Mouse (Mus musculus): ENCODE data around the gene Rpgrip1l. TPM values are rescaled to one million over a fixed set of nuclear protein-coding genes. Genes with fewer than 3 reads are reported as not detected.
A peak's percentile ranks its signal among the peaks of the same experiment; 100 is the strongest.

Rpgrip1l gene
- 9.2 and 9.3 TPM in 2 replicates for polyA plus RNA-seq (2016; fragmentation: Nextera tagmentation; extraction: Ambion mirVana)

- 0 out of 2 replicates have a peak, but pooled peaks cover 3% of the 10 kb centered on the region for H3K36me3 ChIP-seq
- H3K4me3 ChIP-seq = peak within 1 kb of the TSS; percentile 72
- 1% methylated on average over 59 of the region's 59 CpGs for WGBS
- DNase-seq (ENCODE audit: low spot score) = peak; percentile 100
- H3K9me3 ChIP-seq = no peaks in the 10 kb centered on the region
- H3K27me3 ChIP-seq (ENCODE audit: insufficient read depth, poor library complexity, severe bottlenecking) = no peaks in the 10 kb centered on the region
- H3K27ac ChIP-seq = peak within 1 kb of the TSS; percentile 93
- H3K4me1 ChIP-seq = peaks cover 17% of the 10 kb centered on the region
These were observed at the start of gene Rpgrip1l, which contains the start of gene Fto for GRCm38 (mm10) chr8:91312835-91313832. Gene Rpgrip1l, minus strand, starts transcription at chr8:91313262. Gene Fto, plus strand, starts transcription at chr8:91313525.

- Histone ChIP-seq H3K27ac (no peak overlapping the region), H3K4me1 (peaks cover 37% of the 10 kb centered on the region), H3K27me3 (ENCODE audit: insufficient read depth, poor library complexity, severe bottlenecking) (no peaks in the 10 kb centered on the region), H3K4me3 (no peak overlapping the region), H3K36me3 (no peaks in the 10 kb centered on the region), H3K9me3 (no peaks in the 10 kb centered on the region)
- DNase-seq (ENCODE audit: low spot score) = peak; percentile 48
- WGBS = 94% methylated on average over 10 of the region's 10 CpGs
These were observed 47.7 kb upstream of the Rpgrip1l start for GRCm38 (mm10) chr8:91360644-91361357.

- Histone ChIP-seq H3K27me3 (ENCODE audit: insufficient read depth, poor library complexity, severe bottlenecking) (no peaks in the 10 kb centered on the region), H3K36me3 (no peaks in the 10 kb centered on the region), H3K4me1 (peaks cover 35% of the 10 kb centered on the region), H3K4me3 (no peak overlapping the region), H3K27ac (no peak overlapping the region), H3K9me3 (no peaks in the 10 kb centered on the region)
- DNase-seq (ENCODE audit: low spot score) = no peak
- WGBS = 85% methylated on average over 9 of the region's 9 CpGs
These were observed 46.4 kb upstream of the Rpgrip1l start for GRCm38 (mm10) chr8:91359511-91359910.

GRCm38 (mm10) chr8:91358016-91358415 lies 45.0 kb upstream of the Rpgrip1l start:
- 76% methylated on average over 5 of the region's 5 CpGs for WGBS
- peaks cover 28% of the 10 kb centered on the region for H3K4me1 ChIP-seq
- H3K27ac ChIP-seq = no peak overlapping the region
- H3K36me3 ChIP-seq = no peaks in the 10 kb centered on the region
- no peak for DNase-seq (ENCODE audit: low spot score)
- no peak overlapping the region for H3K4me3 ChIP-seq
- H3K27me3 ChIP-seq (ENCODE audit: insufficient read depth, poor library complexity, severe bottlenecking) = no peaks in the 10 kb centered on the region
- H3K9me3 ChIP-seq = no peaks in the 10 kb centered on the region

- peaks cover 28% of the 10 kb centered on the region for H3K4me1 ChIP-seq
These were observed 44.5 kb upstream of the Rpgrip1l start for GRCm38 (mm10) chr8:91357493-91358014.

GRCm38 (mm10) chr8:91355956-91356699 lies 43.1 kb upstream of the Rpgrip1l start:
- no peaks in the 10 kb centered on the region for H3K36me3 ChIP-seq
- H3K4me1 ChIP-seq = peaks cover 28% of the 10 kb centered on the region
- H3K9me3 ChIP-seq = no peaks in the 10 kb centered on the region
- 92% methylated on average over 11 of the region's 11 CpGs for WGBS
- H3K27me3 ChIP-seq (ENCODE audit: insufficient read depth, poor library complexity, severe bottlenecking) = no peaks in the 10 kb centered on the region
- no peak overlapping the region for H3K4me3 ChIP-seq
- DNase-seq (ENCODE audit: low spot score) = peak; percentile 31
- no peak overlapping the region for H3K27ac ChIP-seq

More at GRCm38 (mm10) chr8:91357493-91358014, 44.5 kb upstream of the Rpgrip1l start:
- 94% methylated on average over 4 of the region's 4 CpGs for WGBS
- Histone ChIP-seq H3K4me3 (no peak overlapping the region), H3K9me3 (no peaks in the 10 kb centered on the region), H3K36me3 (no peaks in the 10 kb centered on the region), H3K27me3 (ENCODE audit: insufficient read depth, poor library complexity, severe bottlenecking) (no peaks in the 10 kb centered on the region), H3K27ac (no peak overlapping the region)
- no peak for DNase-seq (ENCODE audit: low spot score)

GRCm38 (mm10) chr8:91355301-91355905 lies 42.3 kb upstream of the Rpgrip1l start:
- no peaks in the 10 kb centered on the region for H3K36me3 ChIP-seq
- no peak overlapping the region for H3K4me3 ChIP-seq
- no peaks in the 10 kb centered on the region for H3K9me3 ChIP-seq
- 63% methylated on average over 10 of the region's 10 CpGs for WGBS
- H3K27me3 ChIP-seq (ENCODE audit: insufficient read depth, poor library complexity, severe bottlenecking) = no peaks in the 10 kb centered on the region
- no peak for DNase-seq (ENCODE audit: low spot score)
- no peak overlapping the region for H3K27ac ChIP-seq
- H3K4me1 ChIP-seq = peaks cover 32% of the 10 kb centered on the region

- no peaks in the 10 kb centered on the region for H3K36me3 ChIP-seq
- no peak for DNase-seq (ENCODE audit: low spot score)
- H3K4me1 ChIP-seq = peaks cover 39% of the 10 kb centered on the region
- 84% methylated on average over 4 of the region's 4 CpGs for WGBS
- H3K9me3 ChIP-seq = no peaks in the 10 kb centered on the region
- no peak overlapping the region for H3K27ac ChIP-seq
- no peaks in the 10 kb centered on the region for H3K27me3 ChIP-seq (ENCODE audit: insufficient read depth, poor library complexity, severe bottlenecking)
- H3K4me3 ChIP-seq = no peak overlapping the region
These were observed 40.8 kb upstream of the Rpgrip1l start for GRCm38 (mm10) chr8:91353907-91354306.

GRCm38 (mm10) chr8:91353062-91353461 lies 40.0 kb upstream of the Rpgrip1l start:
- DNase-seq (ENCODE audit: low spot score) = no peak
- Histone ChIP-seq H3K4me3 (no peak overlapping the region), H3K27me3 (ENCODE audit: insufficient read depth, poor library complexity, severe bottlenecking) (no peaks in the 10 kb centered on the region), H3K9me3 (no peaks in the 10 kb centered on the region), H3K4me1 (peaks cover 37% of the 10 kb centered on the region), H3K27ac (no peak overlapping the region), H3K36me3 (no peaks in the 10 kb centered on the region)
- WGBS = 53% methylated on average over 5 of the region's 5 CpGs

GRCm38 (mm10) chr8:91352598-91352997 lies 39.5 kb upstream of the Rpgrip1l start:
- Histone ChIP-seq H3K27ac (no peak overlapping the region), H3K27me3 (ENCODE audit: insufficient read depth, poor library complexity, severe bottlenecking) (no peaks in the 10 kb centered on the region), H3K4me1 (peaks cover 39% of the 10 kb centered on the region), H3K36me3 (no peaks in the 10 kb centered on the region), H3K4me3 (no peak overlapping the region), H3K9me3 (no peaks in the 10 kb centered on the region)
- 78% methylated on average over 3 of the region's 3 CpGs for WGBS
- no peak for DNase-seq (ENCODE audit: low spot score)

- H3K36me3 ChIP-seq = no peaks in the 10 kb centered on the region
These were observed 37.6 kb upstream of the Rpgrip1l start for GRCm38 (mm10) chr8:91350628-91351027.

GRCm38 (mm10) chr8:91349816-91350215 lies 36.8 kb upstream of the Rpgrip1l start:
- Histone ChIP-seq H3K4me1 (peaks cover 57% of the 10 kb centered on the region), H3K27me3 (ENCODE audit: insufficient read depth, poor library complexity, severe bottlenecking) (no peaks in the 10 kb centered on the region), H3K4me3 (no peak overlapping the region), H3K9me3 (no peaks in the 10 kb centered on the region), H3K27ac (no peak overlapping the region), H3K36me3 (no peaks in the 10 kb centered on the region)
- DNase-seq (ENCODE audit: low spot score) = no peak
- 91% methylated on average over 7 of the region's 7 CpGs for WGBS

More at GRCm38 (mm10) chr8:91350628-91351027, 37.6 kb upstream of the Rpgrip1l start:
- no peak for DNase-seq (ENCODE audit: low spot score)
- H3K27ac ChIP-seq = peak overlapping the region; percentile 47; the same call in 1 of the 2 replicates
- 60% methylated on average over 7 of the region's 7 CpGs for WGBS
- H3K27me3 ChIP-seq (ENCODE audit: insufficient read depth, poor library complexity, severe bottlenecking) = no peaks in the 10 kb centered on the region
- H3K4me1 ChIP-seq = peaks cover 55% of the 10 kb centered on the region
- H3K9me3 ChIP-seq = no peaks in the 10 kb centered on the region
- no peak overlapping the region for H3K4me3 ChIP-seq

All from heart, embryonic 10.5 days (tissue).